Mouse (Mus musculus) adrenal gland, adult 8-10 months (tissue): Measurements from ENCODE around the gene Caskin1. TPM values are rescaled to one million over a fixed set of nuclear protein-coding genes. Genes with fewer than 3 reads are reported as not detected.
A peak's percentile ranks its signal among the peaks of the same experiment; 100 is the strongest.
"Not testable (repeated sequence)": the region's sequence is repeated elsewhere in the genome, so short reads cannot be mapped to it uniquely, and the experiment has no call there.

Experiments used
- DNase-seq: peaks from one replicate; pipeline ENCODE4 v3.0.0; 2022
- total RNA-seq, 4 experiments: library from RNA; stranded (reverse); gene quantifications; 2 replicates each; pipeline ENCODE4 v1.2.4; 2022

Caskin1 gene
- 10 to 100 TPM; 49.1 to 61.2 (median 53.8) TPM for total RNA-seq

- no peak for DNase-seq
Observed at GRCm38 (mm10) chr17:24488186-24488661, at the start of gene Caskin1. TSS of gene Caskin1 (plus strand) at chr17:24488601.

GRCm38 (mm10) chr17:24440377-24440776, 48.0 kb upstream of the Caskin1 start:
- no peak for DNase-seq

- DNase-seq, result no peak
Observed at GRCm38 (mm10) chr17:24441148-24441547, 47.3 kb upstream of the Caskin1 start.

- no peak for DNase-seq
Observed at GRCm38 (mm10) chr17:24442107-24442506, 46.3 kb upstream of the Caskin1 start.

GRCm38 (mm10) chr17:24442632-24443155, 45.7 kb upstream of the Caskin1 start, which contains the start of gene Dnase1l2:
TSS of gene Dnase1l2 (minus strand) at chr17:24443105.
- no peak for DNase-seq

GRCm38 (mm10) chr17:24443409-24443808, 45.0 kb upstream of the Caskin1 start:
- DNase-seq, result no peak

- no peak for DNase-seq
Observed at GRCm38 (mm10) chr17:24446590-24446989, 41.8 kb upstream of the Caskin1 start.

GRCm38 (mm10) chr17:24449507-24449906, 38.9 kb upstream of the Caskin1 start:
- DNase-seq, result no peak

- no peak for DNase-seq
Observed at GRCm38 (mm10) chr17:24451220-24451619, 37.2 kb upstream of the Caskin1 start.

- no peak for DNase-seq
Observed at GRCm38 (mm10) chr17:24453372-24453771, 35.0 kb upstream of the Caskin1 start.

- DNase-seq, result no peak
Observed at GRCm38 (mm10) chr17:24454218-24454755, 34.1 kb upstream of the Caskin1 start.

GRCm38 (mm10) chr17:24454756-24455522, 33.5 kb upstream of the Caskin1 start:
- peak; percentile 99 for DNase-seq

- DNase-seq, result not testable (repeated sequence)
Observed at GRCm38 (mm10) chr17:24455523-24456206, 32.7 kb upstream of the Caskin1 start.

- DNase-seq, result no peak
Observed at GRCm38 (mm10) chr17:24461580-24461979, 26.8 kb upstream of the Caskin1 start.

- no peak for DNase-seq
Observed at GRCm38 (mm10) chr17:24462932-24463331, 25.5 kb upstream of the Caskin1 start.

GRCm38 (mm10) chr17:24463374-24464133, 24.8 kb upstream of the Caskin1 start:
- no peak for DNase-seq

- no peak for DNase-seq
Observed at GRCm38 (mm10) chr17:24468636-24469246, 19.7 kb upstream of the Caskin1 start.

GRCm38 (mm10) chr17:24469336-24469909, 19.0 kb upstream of the Caskin1 start:
- no peak for DNase-seq

- DNase-seq, result peak; percentile 98
Observed at GRCm38 (mm10) chr17:24469910-24470602, 18.3 kb upstream of the Caskin1 start, which contains the start of the genes E4f1 and Pgp. TSS of gene E4f1 (minus strand) at chr17:24470313. TSS of gene Pgp (plus strand) at chr17:24470392.

GRCm38 (mm10) chr17:24470701-24471527, 17.5 kb upstream of the Caskin1 start:
- no peak for DNase-seq
